Mouse (Mus musculus) stomach, embryonic 16.5 days (tissue): ENCODE results near the gene Smarcb1. TPM values are rescaled to one million over a fixed set of nuclear protein-coding genes. Genes with fewer than 3 reads are reported as not detected.

ENCODE experiments used
- ATAC-seq: fragments of 200-750 bp; cut with Nextera tagmentation; 2 replicates; pipeline ENCODE4 v1.8.0; 2017; ENCODE audit warnings: moderate number of reproducible peaks, moderate TSS enrichment; ENCODE audit not compliant: insufficient read depth, low FRiP score
- H3K27ac ChIP-seq: fragments of 300-500 bp; sonication (generic); 2 replicates; pipeline ENCODE4 v1.5.1; 2014; ENCODE audit warnings: low read length
- H3K27me3 ChIP-seq: fragments of 300-500 bp; sonication (generic); 2 replicates; pipeline ENCODE4 v1.6.1; 2014; ENCODE audit warnings: low read length, control low read depth, mixed read lengths; ENCODE audit not compliant: control insufficient read depth, insufficient read depth
- H3K36me3 ChIP-seq: fragments of 300-500 bp; sonication (generic); 2 replicates; pipeline ENCODE4 v1.6.1; 2014; ENCODE audit warnings: low read length; ENCODE audit not compliant: control insufficient read depth, insufficient read depth
- H3K4me1 ChIP-seq: fragments of 300-500 bp; sonication (generic); 2 replicates; pipeline ENCODE4 v1.6.1; 2014; ENCODE audit warnings: low read length, control low read depth, mixed read lengths; ENCODE audit not compliant: control insufficient read depth, insufficient read depth
- H3K4me2 ChIP-seq: fragments of 300-500 bp; sonication (generic); 2 replicates; pipeline ENCODE4 v1.6.1; 2014; ENCODE audit warnings: low read depth, low read length, mixed read lengths
- H3K4me3 ChIP-seq: fragments of 300-500 bp; sonication (generic); replicated peaks from 2 replicates; pipeline ENCODE4 v1.5.1; 2014; ENCODE audit warnings: mild to moderate bottlenecking, low read length
- H3K9ac ChIP-seq: fragments of 300-500 bp; sonication (generic); 2 replicates; pipeline ENCODE4 v1.6.1; 2014; ENCODE audit warnings: low read length
- H3K9me3 ChIP-seq: fragments of 300-500 bp; sonication (generic); replicated peaks from 2 replicates; pipeline ENCODE4 v1.6.1; 2016; ENCODE audit warnings: low read length, control low read depth; ENCODE audit not compliant: control insufficient read depth
- WGBS: fragments of 180-500 bp; shearing (Covaris S2); extraction: QIAGEN DNeasy Blood & Tissue Kit; methylation state at CpG from one replicate; pipeline ENCODE4 v1.1.7; 2014; 5-methylcytosine and 5-hydroxymethylcytosine counted together
- polyA plus RNA-seq: library from polyadenylated mRNA; unstranded; fragments of >200 nt; fragmentation: Nextera tagmentation; extraction: Ambion mirVana; gene quantifications from 2 replicates; pipeline ENCODE4 v1.2.1, GENCODE M21; 2015

Gene Smarcb1
- polyA plus RNA-seq, 1 experiment from 2014 or later: 159 TPM

DNA sequence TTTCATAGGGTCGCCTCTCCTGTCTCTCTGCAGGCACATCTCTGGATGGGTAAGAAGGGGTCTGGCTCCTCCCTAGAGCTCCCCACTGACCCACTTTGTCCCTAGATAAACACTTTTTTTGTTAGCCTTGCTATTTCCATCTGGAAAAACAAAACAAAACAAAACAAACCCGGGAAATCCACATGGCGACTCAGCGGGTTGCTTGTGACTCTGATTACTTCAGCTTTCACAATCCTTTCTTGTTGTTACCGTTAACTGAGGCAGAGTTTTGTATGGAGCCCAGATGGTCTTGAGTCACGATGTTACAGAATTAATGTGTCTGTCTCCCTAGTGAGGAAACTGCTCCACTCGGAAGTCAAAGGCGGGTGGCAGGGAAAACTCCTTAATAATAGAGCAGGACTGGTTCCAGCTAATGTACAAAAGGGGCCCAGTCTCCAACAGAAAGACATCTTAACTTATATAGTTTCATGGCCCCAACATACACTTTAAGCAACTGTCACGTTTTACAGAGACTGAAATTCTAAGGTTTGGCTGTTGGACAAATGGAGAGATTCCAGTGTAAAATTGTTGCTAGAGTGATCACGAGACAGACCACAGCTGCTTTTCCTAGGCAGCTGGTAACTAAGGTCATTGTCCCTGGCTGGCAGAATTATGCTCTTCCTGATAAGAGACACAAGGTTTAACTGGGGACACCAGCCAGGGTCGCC, 22.8 kb upstream of the Smarcb1 start:
- WGBS: 26% methylated on average over 11 of the region's 11 CpGs
- 0 out of 2 replicates have a peak overlapping the region, but pooled peaks have one; percentile 6 for H3K4me2 ChIP-seq
- no peaks in the 10 kb centered on the region for H3K9me3 ChIP-seq
- H3K9ac ChIP-seq: no peak overlapping the region
- H3K27ac ChIP-seq: peak overlapping the region; percentile 73
- H3K4me3 ChIP-seq: no peak overlapping the region
- H3K36me3 ChIP-seq: no peaks in the 10 kb centered on the region
- no peak for ATAC-seq
- H3K4me1 ChIP-seq: peaks cover 7% of the 10 kb centered on the region
- H3K27me3 ChIP-seq: no peaks in the 10 kb centered on the region

DNA sequence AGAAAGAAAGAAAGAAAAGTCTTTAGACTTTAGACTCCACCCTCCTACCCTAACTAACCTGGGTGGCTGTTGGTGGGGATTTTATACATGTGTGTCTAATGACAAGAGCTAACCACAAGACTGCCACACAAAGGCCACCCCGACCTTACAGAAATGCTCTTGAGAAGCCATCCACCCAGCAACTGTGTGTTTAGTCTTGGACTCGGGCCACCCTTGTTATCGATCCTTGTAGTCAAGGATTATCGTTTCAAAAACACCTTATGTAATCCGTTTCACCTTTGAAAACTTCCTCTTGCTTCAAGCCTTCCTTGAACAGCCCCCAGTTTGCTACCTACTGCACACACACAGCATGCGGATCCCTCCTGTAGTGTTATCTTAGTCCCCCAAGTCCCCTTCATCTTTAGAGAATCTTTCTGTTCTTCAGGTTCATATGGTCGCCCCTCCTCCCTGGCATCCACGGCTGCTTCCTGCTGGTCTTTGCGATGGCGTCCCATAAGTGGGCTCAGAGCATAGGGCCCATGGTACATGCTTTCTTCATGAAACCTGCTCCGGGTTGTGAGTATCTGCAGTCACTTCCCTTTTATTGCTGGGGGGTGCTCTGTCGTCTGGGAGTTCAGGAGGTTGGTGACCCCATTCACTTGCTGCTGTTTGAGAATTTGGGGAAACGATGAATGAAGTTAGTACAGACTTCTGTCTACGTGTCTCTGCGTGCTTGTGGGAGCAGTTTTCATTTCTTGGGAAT, 21.5 kb upstream of the Smarcb1 start, which contains the start of gene Vpreb3:
Vpreb3 (plus strand) TSS at position 322 of the 742 bp plus-strand sequence.
- no peaks in the 10 kb centered on the region for H3K27me3 ChIP-seq
- WGBS: 74% methylated on average over 15 of the region's 15 CpGs
- no peaks in the 10 kb centered on the region for H3K36me3 ChIP-seq
- no peak for ATAC-seq
- no peak within 1 kb of the TSS for H3K9ac ChIP-seq
- no peaks in the 10 kb centered on the region for H3K9me3 ChIP-seq
- no peak within 1 kb of the TSS for H3K4me3 ChIP-seq
- H3K27ac ChIP-seq: peak within 1 kb of the TSS; percentile 73
- peaks cover 7% of the 10 kb centered on the region for H3K4me1 ChIP-seq
- 0 out of 2 replicates have a peak within 1 kb of the TSS, but pooled peaks have one; percentile 6 for H3K4me2 ChIP-seq

DNA sequence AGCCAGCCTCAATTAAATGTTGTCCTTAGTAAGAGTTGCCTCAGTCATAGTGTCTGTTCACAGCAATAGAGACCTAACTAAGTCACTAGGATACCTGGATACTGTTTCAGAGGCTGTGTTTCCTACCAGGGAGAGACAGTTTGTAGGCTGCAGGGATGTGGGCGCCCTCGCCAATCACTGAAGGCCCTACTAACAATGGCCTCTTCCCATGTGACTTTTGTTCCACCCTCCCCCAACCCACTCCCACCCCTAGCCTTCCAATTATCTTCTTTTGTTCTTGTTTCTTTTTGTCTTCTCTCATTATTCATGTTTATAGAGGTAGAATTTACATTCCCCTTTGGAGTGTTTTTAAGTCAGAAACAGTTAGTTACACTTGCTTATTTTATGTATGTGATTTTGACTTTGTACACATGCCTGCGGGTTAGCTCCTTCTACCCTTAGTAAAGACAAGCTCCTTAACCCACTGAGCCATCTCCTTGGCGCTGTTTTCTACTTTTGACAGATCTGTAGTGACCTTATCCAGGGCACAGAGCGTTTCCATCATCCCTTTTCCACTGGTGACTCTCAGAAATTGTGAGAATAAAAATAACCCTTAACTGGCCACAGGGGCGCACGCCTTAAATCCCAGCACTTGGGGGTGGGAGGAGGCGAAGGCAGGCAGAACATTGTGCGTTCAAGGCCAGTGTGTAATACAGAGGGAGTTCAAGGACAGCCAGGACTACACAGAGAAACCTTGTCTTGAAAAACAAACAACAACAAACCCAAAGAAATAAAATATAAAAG, 19.8 kb upstream of the Smarcb1 start:
- no peaks in the 10 kb centered on the region for H3K9me3 ChIP-seq
- no peak overlapping the region for H3K27ac ChIP-seq
- no peak overlapping the region for H3K4me3 ChIP-seq
- no peak for ATAC-seq
- H3K9ac ChIP-seq: no peak overlapping the region
- H3K36me3 ChIP-seq: no peaks in the 10 kb centered on the region
- WGBS: 74% methylated on average over 9 of the region's 9 CpGs
- H3K27me3 ChIP-seq: no peaks in the 10 kb centered on the region
- H3K4me1 ChIP-seq: peaks cover 7% of the 10 kb centered on the region
- H3K4me2 ChIP-seq: no peak overlapping the region

DNA sequence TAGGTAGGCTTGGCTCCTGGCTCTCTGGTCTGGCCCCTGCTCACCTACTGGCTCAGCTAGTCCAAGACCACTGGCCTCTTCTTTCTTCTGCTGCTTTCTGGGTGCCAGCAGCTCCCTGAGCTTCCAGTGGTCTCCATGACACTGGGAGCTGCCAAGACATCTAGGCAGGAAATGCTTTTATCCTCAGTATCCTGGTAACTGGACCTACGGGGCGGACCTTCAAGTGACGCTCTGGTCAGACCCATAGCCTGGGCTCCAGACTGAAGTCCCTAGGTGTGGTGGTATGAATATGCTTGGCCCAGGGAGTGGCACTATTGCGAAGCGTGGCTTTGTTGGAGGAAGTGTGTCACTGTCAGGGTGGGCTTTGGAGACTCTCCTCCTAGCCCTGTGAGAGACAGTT, 19.1 kb upstream of the Smarcb1 start, which contains the start of gene Gm867:
Gm867 (minus strand) TSS at position 153 of the 400 bp plus-strand sequence.
- H3K4me1 ChIP-seq: peaks cover 7% of the 10 kb centered on the region
- no peak within 1 kb of the TSS for H3K4me3 ChIP-seq
- 0 out of 2 replicates have a peak, but pooled peaks cover 2% of the 10 kb centered on the region for H3K27me3 ChIP-seq
- 80% methylated on average over 5 of the region's 5 CpGs for WGBS
- no peaks in the 10 kb centered on the region for H3K9me3 ChIP-seq
- ATAC-seq: no peak
- H3K27ac ChIP-seq: no peak within 1 kb of the TSS
- H3K36me3 ChIP-seq: no peaks in the 10 kb centered on the region
- H3K9ac ChIP-seq: no peak within 1 kb of the TSS
- no peak within 1 kb of the TSS for H3K4me2 ChIP-seq

DNA sequence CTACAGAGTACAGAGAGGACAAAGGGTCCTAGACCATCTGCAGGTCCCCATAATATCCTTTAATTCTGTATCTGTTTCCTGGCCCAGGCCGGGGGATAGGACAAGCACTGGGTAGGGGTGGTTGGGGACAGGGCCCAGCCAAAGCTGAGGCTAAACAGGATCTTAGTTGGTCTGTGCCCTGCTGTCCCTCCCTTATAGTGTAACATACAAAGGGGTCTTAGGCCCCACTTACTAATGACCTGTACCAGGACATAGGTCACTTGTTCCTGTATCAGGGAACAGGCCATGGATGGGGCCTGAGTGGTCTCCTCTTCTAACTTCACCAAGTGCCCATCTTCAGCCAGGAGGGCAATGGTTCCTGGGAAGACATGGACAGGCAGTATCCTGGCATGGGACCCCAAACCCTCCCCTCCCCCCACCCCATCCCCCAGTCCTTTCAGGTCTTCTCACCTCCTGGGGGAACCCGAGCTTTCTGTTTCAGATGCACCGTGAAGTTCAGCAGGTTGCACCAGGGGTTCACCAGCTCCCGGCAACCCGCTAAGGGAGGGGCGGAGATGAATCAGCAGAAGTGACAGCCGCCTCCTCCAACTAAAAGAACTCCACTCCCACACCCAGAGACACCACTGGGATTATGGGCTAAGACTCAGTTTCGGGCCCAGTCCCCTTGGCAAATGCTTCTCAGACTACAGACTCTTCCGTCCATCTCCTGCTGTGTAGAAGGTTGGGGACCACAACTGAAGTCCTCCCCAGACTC, 18.2 kb upstream of the Smarcb1 start:
- 60% methylated on average over 9 of the region's 9 CpGs for WGBS
- H3K4me3 ChIP-seq: no peak overlapping the region
- no peak overlapping the region for H3K9ac ChIP-seq
- no peaks in the 10 kb centered on the region for H3K9me3 ChIP-seq
- no peak for ATAC-seq
- H3K27ac ChIP-seq: no peak overlapping the region
- H3K4me1 ChIP-seq: peaks cover 7% of the 10 kb centered on the region
- 0 out of 2 replicates have a peak, but pooled peaks cover 2% of the 10 kb centered on the region for H3K27me3 ChIP-seq
- no peak overlapping the region for H3K4me2 ChIP-seq
- H3K36me3 ChIP-seq: no peaks in the 10 kb centered on the region

DNA sequence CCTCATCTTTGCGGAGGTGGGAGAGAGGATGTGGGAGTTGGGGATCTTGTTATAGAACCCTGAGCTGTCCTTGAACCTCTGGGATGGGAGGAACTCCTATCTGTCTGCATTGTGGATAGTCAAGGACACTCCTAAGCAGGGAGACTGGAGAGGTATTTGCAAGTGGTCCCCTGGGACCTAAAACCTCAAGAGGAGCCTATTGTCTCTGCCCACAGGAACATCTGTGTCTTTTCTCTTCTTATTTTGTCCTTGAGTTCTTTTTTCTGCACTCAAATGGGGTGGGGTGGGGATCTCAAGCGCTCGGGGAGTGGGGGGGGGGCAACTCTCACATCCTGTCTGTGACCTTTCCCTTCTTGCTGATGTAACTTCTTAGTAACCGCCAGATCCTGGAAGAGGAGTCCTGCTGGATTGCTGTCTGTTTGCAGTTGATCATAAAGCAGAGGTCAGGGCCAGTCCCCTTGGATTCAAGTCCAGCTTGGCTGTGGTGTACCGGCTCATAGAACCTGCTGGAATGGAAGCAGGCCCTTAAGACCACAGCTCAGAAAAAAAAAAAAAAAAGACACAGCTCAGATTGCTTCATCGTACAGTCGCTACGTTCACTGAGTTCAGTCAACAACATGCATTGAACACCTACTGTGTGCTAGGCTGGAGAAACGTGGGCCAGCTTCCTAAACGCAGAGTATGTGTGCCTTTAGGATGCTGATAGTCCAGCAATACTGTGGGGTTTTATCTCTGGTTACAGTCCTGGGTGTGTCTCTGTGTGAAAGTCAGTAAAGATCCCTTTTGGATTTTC, 16.6 kb upstream of the Smarcb1 start:
- Histone ChIP-seq H3K4me1 (no peaks in the 10 kb centered on the region), H3K36me3 (no peaks in the 10 kb centered on the region)
- WGBS: 60% methylated on average over 10 of the region's 10 CpGs

DNA sequence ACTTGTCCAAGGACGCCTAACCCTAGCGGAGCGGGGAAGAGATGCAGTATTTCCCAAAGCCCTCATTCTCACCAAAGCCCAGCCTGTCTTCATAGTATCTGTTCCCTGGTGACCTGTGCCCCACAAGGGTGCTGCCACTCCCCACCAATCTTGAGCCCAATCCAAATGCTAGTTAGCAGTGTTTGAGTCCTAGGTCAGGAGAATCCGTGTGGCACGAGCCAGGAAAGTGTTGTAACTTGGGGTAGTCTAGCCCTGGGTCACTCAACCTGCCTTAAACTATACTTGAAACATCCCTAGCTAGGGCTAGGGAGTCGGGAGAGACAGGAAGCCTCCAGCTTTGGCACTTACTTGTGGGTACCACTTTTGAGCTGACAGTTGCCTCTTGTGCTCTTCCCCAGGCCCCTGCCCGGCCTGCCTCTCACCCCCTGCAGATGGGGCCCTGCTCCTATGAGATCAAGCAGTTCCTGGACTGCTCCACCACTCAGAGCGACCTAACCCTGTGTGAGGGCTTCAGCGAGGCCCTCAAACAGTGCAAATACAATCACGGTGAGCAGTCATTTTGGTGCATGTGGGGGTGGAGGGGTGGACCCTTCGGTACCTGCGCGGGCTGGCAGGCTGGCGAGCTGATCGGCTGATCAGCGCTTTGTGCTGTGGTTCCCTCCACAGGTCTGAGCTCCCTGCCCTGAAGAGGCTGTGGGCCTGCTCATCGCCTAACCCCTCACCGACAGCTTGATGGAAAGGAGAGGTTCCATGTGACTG, 15.7 kb upstream of the Smarcb1 start:
- H3K4me2 ChIP-seq: peak overlapping the region; percentile 5; the same call in 1 of the 2 replicates
- H3K9me3 ChIP-seq: no peaks in the 10 kb centered on the region
- no peaks in the 10 kb centered on the region for H3K36me3 ChIP-seq
- 0 out of 2 replicates have a peak, but pooled peaks cover 2% of the 10 kb centered on the region for H3K27me3 ChIP-seq
- no peak overlapping the region for H3K9ac ChIP-seq
- ATAC-seq: no peak
- 57% methylated on average over 18 of the region's 18 CpGs for WGBS
- H3K4me1 ChIP-seq: peaks cover 7% of the 10 kb centered on the region
- no peak overlapping the region for H3K27ac ChIP-seq
- no peak overlapping the region for H3K4me3 ChIP-seq

More for the DNA sequence above, 16.6 kb upstream of the Smarcb1 start:
- Histone ChIP-seq H3K4me2 (no peak overlapping the region), H3K9me3 (no peaks in the 10 kb centered on the region), H3K27ac (no peak overlapping the region), H3K27me3 (0 out of 2 replicates have a peak, but pooled peaks cover 2% of the 10 kb centered on the region), H3K4me3 (no peak overlapping the region), H3K9ac (no peak overlapping the region)
- ATAC-seq: no peak
